ENCODE assay signal across 25 mouse cellular contexts in the genomic region with DNA sequence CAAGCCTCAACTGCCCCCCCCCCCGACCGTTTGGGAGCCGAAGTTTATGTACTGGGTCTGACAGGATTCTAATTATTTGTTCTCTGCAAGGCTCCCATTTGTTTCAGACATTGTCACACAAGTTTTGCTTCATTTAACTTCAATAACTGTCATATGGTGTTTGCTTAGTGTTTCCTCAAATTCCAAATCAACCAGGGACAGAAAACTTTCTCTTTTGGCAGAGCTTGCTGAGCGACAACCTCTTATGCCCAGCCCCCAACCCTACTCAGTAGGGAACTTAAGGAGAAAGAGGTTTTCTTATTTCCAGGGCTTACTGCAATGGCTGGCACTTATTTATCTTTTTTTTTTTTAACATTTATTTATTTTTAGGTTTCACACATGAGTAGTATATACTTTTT. TPM values are rescaled to one million over a fixed set of nuclear protein-coding genes. Genes with fewer than 3 reads are reported as not detected.
DNase-seq lines count a peak whose midpoint lies in the region; ATAC-seq and TF ChIP-seq lines count a peak whose summit lies in the region.
"Had no signal": no experiment of that assay in that cellular context is flagged by ENCODE, and none has a peak within 500 bp of the region (broad histone marks: within the 10 kb centered on the region; RNA-seq: fewer than 3 reads in every experiment).

No protein-coding gene starts in this region.

- H3K4me2 ChIP-seq in heart, embryonic 15.5 days, result 0 out of 2 replicates have a peak overlapping the region, but pooled peaks have one; percentile 6
- H3K4me2 ChIP-seq in heart, embryonic 12.5 days, result no peak overlapping the region
- H3K4me2 ChIP-seq in lung, embryonic 16.5 days (ENCODE audit: low read depth, low read length), result peak overlapping the region; percentile 18; the same call in 1 of the 2 replicates
- H3K4me2 ChIP-seq in embryonic facial prominence, embryonic 15.5 days (replicated peaks), result 0 out of 2 replicates have a peak overlapping the region, but pooled peaks have one; percentile 4
- 0 out of 2 replicates have a peak overlapping the region, but pooled peaks have one; percentile 8 for H3K4me2 ChIP-seq in stomach, postnatal 0 days (replicated peaks; ENCODE audit: low read depth)
- H3K4me2 ChIP-seq: heart, embryonic 11.5 days; hindbrain, embryonic 15.5 days; kidney, embryonic 15.5 days; limb, embryonic 13.5 days; liver, embryonic 11.5 days; midbrain, embryonic 15.5 days; neural tube, embryonic 15.5 days had no signal

- intact Hi-C loops in gastrocnemius, postnatal 14 days (cut with DNase I; ENCODE audit: low total_unique reads), result no loop called here

- no peak overlapping the region for H3K27ac ChIP-seq in heart, embryonic 15.5 days
- no peak overlapping the region for H3K27ac ChIP-seq in heart, embryonic 12.5 days (ENCODE audit: poor library complexity, severe bottlenecking)
- H3K27ac ChIP-seq in lung, embryonic 16.5 days (ENCODE audit: low read length), result peak overlapping the region; percentile 45
- no peak overlapping the region for H3K27ac ChIP-seq in embryonic facial prominence, embryonic 15.5 days (replicated peaks)
- no peak overlapping the region for H3K27ac ChIP-seq in stomach, postnatal 0 days (replicated peaks)
- H3K27ac ChIP-seq: forebrain, embryonic 10.5 days; hindbrain, embryonic 10.5 days; hindbrain, embryonic 15.5 days; kidney, embryonic 15.5 days; limb, embryonic 13.5 days; midbrain, embryonic 10.5 days; midbrain, embryonic 15.5 days; neural tube, embryonic 15.5 days had no signal

- no peak for DNase-seq in lung, adult 2 months
- DNase-seq in stomach, postnatal 0 days (ENCODE audit: low spot score), result no peak
- DNase-seq in gastrocnemius, postnatal 14 days, result no peak
- DNase-seq: adrenal gland, postnatal 25 days; cerebellum, adult 2 months; cerebellum, postnatal 25 days; forebrain, postnatal 0 days; kidney, adult 18-20 months; right cerebral cortex, adult 18-20 months; spleen, adult 18-20 months; thymus, postnatal 4 days had no signal

- no peaks in the 10 kb centered on the region for H3K9me3 ChIP-seq in heart, embryonic 15.5 days (replicated peaks)
- H3K9me3 ChIP-seq in heart, embryonic 12.5 days (replicated peaks), result 0 out of 2 replicates have a peak, but pooled peaks cover 3% of the 10 kb centered on the region
- no peaks in the 10 kb centered on the region for H3K9me3 ChIP-seq in lung, embryonic 16.5 days (ENCODE audit: control insufficient read depth, low read length)
- no peaks in the 10 kb centered on the region for H3K9me3 ChIP-seq in embryonic facial prominence, embryonic 15.5 days (replicated peaks)
- 0 out of 2 replicates have a peak, but pooled peaks cover 3% of the 10 kb centered on the region for H3K9me3 ChIP-seq in stomach, postnatal 0 days (ENCODE audit: control insufficient read depth, low read length)
- H3K9me3 ChIP-seq: forebrain, embryonic 10.5 days; hindbrain, embryonic 10.5 days; hindbrain, embryonic 15.5 days; kidney, embryonic 15.5 days; limb, embryonic 13.5 days; midbrain, embryonic 10.5 days; midbrain, embryonic 15.5 days; neural tube, embryonic 15.5 days had no signal

- no peaks in the 10 kb centered on the region for H3K36me3 ChIP-seq in heart, embryonic 15.5 days
- H3K36me3 ChIP-seq in heart, embryonic 12.5 days, result no peaks in the 10 kb centered on the region
- no peaks in the 10 kb centered on the region for H3K36me3 ChIP-seq in lung, embryonic 16.5 days (ENCODE audit: control insufficient read depth, insufficient read depth, low read length)
- H3K36me3 ChIP-seq in embryonic facial prominence, embryonic 15.5 days, result no peaks in the 10 kb centered on the region
- H3K36me3 ChIP-seq in stomach, postnatal 0 days (ENCODE audit: control insufficient read depth, insufficient read depth, low read length), result no peaks in the 10 kb centered on the region
- H3K36me3 ChIP-seq: forebrain, embryonic 10.5 days; hindbrain, embryonic 10.5 days; hindbrain, embryonic 15.5 days; kidney, embryonic 15.5 days; limb, embryonic 13.5 days; midbrain, embryonic 10.5 days; midbrain, embryonic 15.5 days; neural tube, embryonic 15.5 days had no signal

- peaks cover 10% of the 10 kb centered on the region for H3K4me1 ChIP-seq in heart, embryonic 15.5 days (replicated peaks)
- 0 out of 2 replicates have a peak, but pooled peaks cover 4% of the 10 kb centered on the region for H3K4me1 ChIP-seq in heart, embryonic 12.5 days (replicated peaks)
- peaks cover 10% of the 10 kb centered on the region; the same call in 1 of the 2 replicates for H3K4me1 ChIP-seq in lung, embryonic 16.5 days (replicated peaks; ENCODE audit: control insufficient read depth, insufficient read depth, low read length)
- H3K4me1 ChIP-seq in lung, adult 2 months (ENCODE audit: control insufficient read depth, insufficient read depth, low read length), result no peaks in the 10 kb centered on the region; the same call in 1 of the 2 replicates
- H3K4me1 ChIP-seq in embryonic facial prominence, embryonic 15.5 days, result no peaks in the 10 kb centered on the region; the same call in 1 of the 2 replicates
- H3K4me1 ChIP-seq in stomach, postnatal 0 days (replicated peaks; ENCODE audit: control insufficient read depth, insufficient read depth), result no peaks in the 10 kb centered on the region

- H3K27me3 ChIP-seq in heart, embryonic 15.5 days, result no peaks in the 10 kb centered on the region
- no peaks in the 10 kb centered on the region for H3K27me3 ChIP-seq in heart, embryonic 12.5 days (replicated peaks)
- H3K27me3 ChIP-seq in lung, embryonic 16.5 days (ENCODE audit: control insufficient read depth, insufficient read depth, low read depth, low read length), result no peaks in the 10 kb centered on the region
- H3K27me3 ChIP-seq in embryonic facial prominence, embryonic 15.5 days, result no peaks in the 10 kb centered on the region
- no peaks in the 10 kb centered on the region for H3K27me3 ChIP-seq in stomach, postnatal 0 days (ENCODE audit: control insufficient read depth, insufficient read depth, low read length)
- H3K27me3 ChIP-seq: hindbrain, embryonic 15.5 days; kidney, embryonic 15.5 days; limb, embryonic 13.5 days; midbrain, embryonic 15.5 days; neural tube, embryonic 15.5 days had no signal

- TF ChIP-seq EP300 in stomach, postnatal 0 days (optimal IDR thresholded peaks at IDR 0.05), result no peak

- TF ChIP-seq POLR2A in lung, adult 2 months (IDR thresholded peaks at IDR 0.05; ENCODE audit: borderline replicate concordance, extremely low read depth, low read depth, low read length), result no peak

- no peak for TF ChIP-seq CTCF in lung, adult 2 months (IDR thresholded peaks at IDR 0.05; ENCODE audit: insufficient read depth, low read length)
- no peak for TF ChIP-seq CTCF in stomach, postnatal 0 days (IDR thresholded peaks at IDR 0.05; ENCODE audit: low read depth)

- no peak overlapping the region for H3K4me3 ChIP-seq in heart, embryonic 15.5 days
- no peak overlapping the region for H3K4me3 ChIP-seq in heart, embryonic 12.5 days
- 0 out of 2 replicates have a peak overlapping the region, but pooled peaks have one; percentile 3 for H3K4me3 ChIP-seq in lung, embryonic 16.5 days (ENCODE audit: low read length)
- H3K4me3 ChIP-seq in lung, adult 2 months (replicated peaks; ENCODE audit: extremely low read depth, low read depth, low read length), result no peak overlapping the region
- no peak overlapping the region for H3K4me3 ChIP-seq in embryonic facial prominence, embryonic 15.5 days (replicated peaks)
- H3K4me3 ChIP-seq in stomach, postnatal 0 days (ENCODE audit: low read depth, low read length), result no peak overlapping the region
- H3K4me3 ChIP-seq: forebrain, embryonic 10.5 days; hindbrain, embryonic 10.5 days; hindbrain, embryonic 15.5 days; kidney, embryonic 15.5 days; limb, embryonic 13.5 days; midbrain, embryonic 10.5 days; midbrain, embryonic 15.5 days; neural tube, embryonic 15.5 days had no signal

- no peak for ATAC-seq in heart, embryonic 15.5 days (replicated peaks; ENCODE audit: insufficient number of reproducible peaks, insufficient read depth, low FRiP score, low read depth)
- ATAC-seq in heart, embryonic 12.5 days (ENCODE audit: insufficient number of reproducible peaks, low FRiP score), result no peak
- ATAC-seq in lung, embryonic 16.5 days (ENCODE audit: low read depth), result peak; percentile 64
- ATAC-seq in embryonic facial prominence, embryonic 15.5 days (ENCODE audit: insufficient number of reproducible peaks, low FRiP score, low TSS enrichment, low read depth), result no peak
- no peak for ATAC-seq in stomach, postnatal 0 days (ENCODE audit: low FRiP score, low TSS enrichment)
- ATAC-seq: forebrain, postnatal 0 days; midbrain, embryonic 15.5 days had no signal

- 51% methylated on average over 4 of the region's 4 CpGs for WGBS in heart, embryonic 15.5 days
- whole genome bisulfite sequencing in heart, embryonic 12.5 days, result 68% methylated on average over 4 of the region's 4 CpGs
- 27% methylated on average over 4 of the region's 4 CpGs for WGBS in lung, embryonic 16.5 days
- 30% methylated on average over 4 of the region's 4 CpGs for WGBS in lung, adult 2 months
- WGBS in embryonic facial prominence, embryonic 15.5 days, result 32% methylated on average over 4 of the region's 4 CpGs
- 19% methylated on average over 4 of the region's 4 CpGs for WGBS in stomach, postnatal 0 days

- no peak overlapping the region for H3K9ac ChIP-seq in heart, embryonic 15.5 days
- H3K9ac ChIP-seq in heart, embryonic 12.5 days, result no peak overlapping the region
- H3K9ac ChIP-seq in lung, embryonic 16.5 days (ENCODE audit: low read length), result 0 out of 2 replicates have a peak overlapping the region, but pooled peaks have one; percentile 4
- no peak overlapping the region for H3K9ac ChIP-seq in embryonic facial prominence, embryonic 15.5 days
- no peak overlapping the region for H3K9ac ChIP-seq in stomach, postnatal 0 days (ENCODE audit: low read length)
- H3K9ac ChIP-seq: forebrain, postnatal 0 days; hindbrain, embryonic 15.5 days; kidney, embryonic 15.5 days; limb, embryonic 13.5 days; midbrain, embryonic 15.5 days; neural tube, embryonic 15.5 days had no signal

RNA-seq across cellular contexts. Expression of a gene that starts 30.5 kb away (rescaled TPM):
- polyA plus RNA-seq in heart, embryonic 15.5 days (2015; fragmentation: Nextera tagmentation; extraction: Ambion mirVana), result 2.9 and 3.5 TPM in 2 replicates
- polyA plus RNA-seq in heart, embryonic 12.5 days (2016; fragmentation: Nextera tagmentation; extraction: Ambion mirVana), result 6.7 and 8.5 TPM in 2 replicates
- polyA plus RNA-seq in lung, embryonic 16.5 days (2015; fragmentation: Nextera tagmentation; extraction: Ambion mirVana), result 5.8 and 6.3 TPM in 2 replicates
- polyA plus RNA-seq in lung, adult 2 months (2012; rRNA removed), result 4.6 and 5.4 TPM in 2 replicates
- polyA plus RNA-seq in embryonic facial prominence, embryonic 15.5 days (2015; fragmentation: Nextera tagmentation; extraction: Ambion mirVana), result 2.3 and 2.5 TPM in 2 replicates
- 0.67 and 1.0 TPM in 2 replicates for polyA plus RNA-seq in stomach, postnatal 0 days (2015; fragmentation: Nextera tagmentation; extraction: Ambion mirVana)
- 1 to 10 TPM; 1.2 to 2.1 TPM for total RNA-seq in gastrocnemius, postnatal 14 days (2021)
